Mouse (Mus musculus) stomach, embryonic 15.5 days (tissue): Measurements from ENCODE around the gene Npas4. TPM values are rescaled to one million over a fixed set of nuclear protein-coding genes. Genes with fewer than 3 reads are reported as not detected.

Experiments used
- ATAC-seq: fragments of 200-750 bp; cut with Nextera tagmentation; 2 replicates; pipeline ENCODE4 v1.8.0; 2017; ENCODE audit warnings: low read depth, moderate number of reproducible peaks, moderate TSS enrichment; ENCODE audit not compliant: insufficient read depth, low FRiP score
- H3K27ac ChIP-seq: fragments of 300-500 bp; sonication (generic); 2 replicates; pipeline ENCODE4 v1.5.1; 2015; ENCODE audit warnings: mild to moderate bottlenecking, inconsistent platforms
- H3K27me3 ChIP-seq: fragments of 300-500 bp; sonication (generic); replicated peaks from 2 replicates; pipeline ENCODE4 v1.6.1; 2015; ENCODE audit warnings: inconsistent platforms
- H3K36me3 ChIP-seq: fragments of 300-500 bp; sonication (generic); 2 replicates; pipeline ENCODE4 v1.6.1; 2015; ENCODE audit warnings: inconsistent platforms
- H3K4me1 ChIP-seq: fragments of 300-500 bp; sonication (generic); 2 replicates; pipeline ENCODE4 v1.6.1; 2015; ENCODE audit warnings: inconsistent platforms
- H3K4me2 ChIP-seq: fragments of 300-500 bp; sonication (generic); 2 replicates; pipeline ENCODE4 v1.6.1; 2015; ENCODE audit warnings: mild to moderate bottlenecking, inconsistent platforms
- H3K4me3 ChIP-seq: fragments of 300-500 bp; sonication (generic); replicated peaks from 2 replicates; pipeline ENCODE4 v1.5.1; 2015; ENCODE audit warnings: inconsistent platforms
- H3K9ac ChIP-seq: fragments of 300-500 bp; sonication (generic); 2 replicates; pipeline ENCODE4 v1.6.1; 2015; ENCODE audit warnings: inconsistent platforms
- H3K9me3 ChIP-seq: fragments of 300-500 bp; sonication (generic); 2 replicates; pipeline ENCODE4 v1.6.1; 2016; ENCODE audit warnings: inconsistent platforms
- WGBS: fragments of 180-500 bp; shearing (Covaris S2); methylation state at CpG from one replicate; pipeline ENCODE4 v1.1.7; 2015; 5-methylcytosine and 5-hydroxymethylcytosine counted together
- polyA plus RNA-seq: library from polyadenylated mRNA; unstranded; fragments of >200 nt; fragmentation: Nextera tagmentation; extraction: Ambion mirVana; gene quantifications from 2 replicates; pipeline ENCODE4 v1.2.1, GENCODE M21; 2015

The Npas4 gene
- polyA plus RNA-seq: 0.22 and 0.24 TPM in 2 replicates

DNA sequence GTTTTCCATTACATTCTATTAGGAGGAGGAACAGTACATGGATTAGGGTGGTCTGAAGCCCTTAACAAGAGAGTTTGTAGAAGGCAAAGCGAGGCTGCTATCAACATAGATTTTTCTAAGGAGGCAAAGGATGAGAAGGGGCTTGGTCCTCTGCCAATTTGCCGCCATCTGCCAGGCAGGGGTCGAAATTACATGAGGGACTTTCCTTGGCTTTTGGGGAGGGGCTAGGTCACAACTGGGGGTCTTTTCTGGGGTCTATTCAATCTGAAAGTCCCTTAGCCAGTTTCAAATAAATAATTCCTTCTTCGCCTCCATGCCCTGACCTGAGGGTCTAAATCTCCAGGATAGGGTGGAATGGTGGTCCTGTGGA is at the start of gene Npas4:
TSS of gene Npas4 (minus strand) at position 61 of the 370 bp plus-strand sequence.
- ATAC-seq: no peak
- no peaks in the 10 kb centered on the region for H3K9me3 ChIP-seq
- WGBS: 28% methylated on average over 4 of the region's 4 CpGs
- H3K36me3 ChIP-seq: no peaks in the 10 kb centered on the region
- no peak within 1 kb of the TSS for H3K27ac ChIP-seq
- H3K4me2 ChIP-seq: 0 out of 2 replicates have a peak within 1 kb of the TSS, but pooled peaks have one; percentile 6
- H3K27me3 ChIP-seq: peaks cover 34% of the 10 kb centered on the region
- no peak within 1 kb of the TSS; the same call in 1 of the 2 replicates for H3K4me3 ChIP-seq
- no peak within 1 kb of the TSS for H3K9ac ChIP-seq
- H3K4me1 ChIP-seq: peaks cover 11% of the 10 kb centered on the region; the same call in 1 of the 2 replicates

DNA sequence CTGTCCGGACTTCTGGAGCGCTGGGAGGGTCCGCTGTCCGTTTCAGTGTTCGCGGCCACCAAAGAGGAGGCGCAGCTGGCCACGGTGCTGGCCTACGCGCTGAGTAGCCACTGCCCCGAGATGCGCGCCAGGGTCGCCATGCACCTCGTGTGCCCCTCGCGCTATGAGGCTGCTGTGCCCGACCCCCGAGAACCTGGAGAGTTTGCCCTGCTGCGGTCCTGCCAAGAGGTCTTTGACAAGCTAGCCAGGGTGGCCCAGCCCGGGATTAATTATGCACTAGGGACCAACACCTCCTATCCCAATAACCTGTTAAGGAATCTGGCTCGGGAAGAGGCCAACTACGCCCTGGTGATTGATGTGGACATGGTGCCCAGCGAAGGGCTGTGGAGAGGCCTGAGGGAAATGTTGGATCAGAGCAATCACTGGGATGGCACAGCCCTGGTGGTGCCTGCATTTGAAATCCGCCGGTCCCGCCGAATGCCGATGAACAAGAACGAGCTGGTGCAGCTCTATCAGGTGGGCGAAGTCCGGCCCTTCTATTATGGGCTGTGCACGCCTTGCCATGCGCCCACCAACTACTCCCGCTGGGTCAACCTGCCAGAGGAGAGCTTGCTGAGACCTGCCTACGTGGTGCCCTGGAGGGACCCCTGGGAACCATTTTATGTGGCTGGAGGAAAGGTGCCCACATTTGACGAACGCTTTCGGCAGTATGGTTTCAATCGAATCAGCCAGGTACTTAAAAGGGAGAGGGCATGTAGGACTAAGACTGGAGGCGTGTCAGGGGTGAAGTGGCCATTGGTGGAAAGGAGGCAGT is 49.4 kb upstream of the Npas4 start:
- H3K9ac ChIP-seq: peak overlapping the region; percentile 88
- no peaks in the 10 kb centered on the region for H3K9me3 ChIP-seq
- H3K4me2 ChIP-seq: peak overlapping the region; percentile 98
- H3K27ac ChIP-seq: peak overlapping the region; percentile 82; the same call in 1 of the 2 replicates
- peak overlapping the region; percentile 64 for H3K4me3 ChIP-seq
- no peaks in the 10 kb centered on the region for H3K36me3 ChIP-seq
- WGBS: 14% methylated on average over 41 of the region's 41 CpGs
- ATAC-seq: 0 out of 2 replicates have a peak, but pooled peaks have one; percentile 1
- peaks cover 29% of the 10 kb centered on the region for H3K4me1 ChIP-seq
- no peaks in the 10 kb centered on the region for H3K27me3 ChIP-seq

DNA sequence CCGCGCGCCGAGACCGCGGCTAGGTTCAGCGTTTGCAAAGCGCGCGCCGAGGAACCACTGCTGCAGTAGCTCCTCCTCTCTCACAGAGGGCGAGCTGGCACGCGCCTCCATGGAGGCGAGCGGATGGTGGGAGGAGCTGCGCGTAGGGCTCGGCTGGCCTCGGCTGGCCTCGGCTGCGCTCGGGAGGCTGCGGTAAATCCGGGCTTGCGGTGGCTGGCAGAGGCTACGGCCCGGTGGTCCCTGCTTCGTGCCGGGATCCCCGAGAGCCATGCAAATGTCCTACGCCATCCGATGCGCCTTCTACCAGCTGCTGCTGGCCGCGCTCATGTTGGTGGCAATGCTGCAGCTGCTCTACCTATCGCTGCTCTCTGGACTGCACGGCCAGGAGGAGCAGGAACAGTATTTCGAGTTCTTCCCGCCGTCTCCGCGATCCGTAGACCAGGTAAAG is 48.6 kb upstream of the Npas4 start, which contains the start of the genes B4gat1 and AC124502.3:
TSS of gene B4gat1 (plus strand) at position 118 of the 448 bp plus-strand sequence.
TSS of gene AC124502.3 (plus strand) at position 183 of the 448 bp plus-strand sequence.
- H3K27ac ChIP-seq: peak within 1 kb of the TSS; percentile 82
- H3K9ac ChIP-seq: peak within 1 kb of the TSS; percentile 88
- H3K9me3 ChIP-seq: no peaks in the 10 kb centered on the region
- no peaks in the 10 kb centered on the region for H3K27me3 ChIP-seq
- ATAC-seq: peak; percentile 87
- peak within 1 kb of the TSS; percentile 98 for H3K4me2 ChIP-seq
- no peaks in the 10 kb centered on the region for H3K36me3 ChIP-seq
- H3K4me1 ChIP-seq: peaks cover 29% of the 10 kb centered on the region
- WGBS: under 1% methylated on average over 44 of the region's 44 CpGs
- H3K4me3 ChIP-seq: peak within 1 kb of the TSS; percentile 64

DNA sequence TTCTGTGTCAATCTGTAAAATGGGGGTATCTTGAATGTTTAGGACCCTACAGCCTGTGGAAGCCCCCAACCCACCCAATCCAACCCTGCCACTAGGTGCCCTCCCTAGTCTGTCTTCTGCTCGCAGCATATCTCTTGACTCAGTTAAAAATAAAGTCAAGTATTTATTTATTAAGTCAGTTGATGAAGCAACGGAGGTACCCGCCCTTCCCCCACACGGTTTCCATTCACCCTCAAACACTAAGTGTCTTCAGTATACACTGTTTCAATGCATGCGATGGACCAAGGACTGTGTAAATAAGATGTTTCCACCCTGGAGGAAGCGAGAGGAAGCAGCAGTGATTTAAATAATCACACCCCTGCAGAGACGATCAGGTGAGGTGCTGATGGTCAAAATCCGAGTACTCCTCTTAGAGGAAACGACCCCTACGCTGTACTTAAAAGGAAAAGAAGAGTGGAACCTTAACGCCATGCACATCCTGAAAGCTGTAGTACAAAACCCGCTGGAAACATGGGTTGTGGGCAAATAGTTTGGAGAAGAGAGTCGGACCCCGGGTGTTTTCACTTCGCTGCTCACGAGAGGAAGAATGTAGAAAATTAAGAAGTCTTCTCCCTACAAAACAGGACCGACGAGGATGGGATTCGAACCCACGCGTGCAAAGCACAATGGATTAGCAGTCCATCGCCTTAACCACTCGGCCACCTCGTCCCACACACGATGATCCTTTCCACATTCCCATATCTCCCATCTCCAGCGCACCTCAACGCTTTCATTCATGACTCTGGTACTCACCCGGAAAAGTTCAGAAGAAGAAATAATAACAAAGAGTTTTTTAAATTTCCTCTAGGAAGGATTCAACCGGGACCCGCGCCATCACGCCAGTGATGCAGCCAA is 47.8 kb upstream of the Npas4 start:
- no peaks in the 10 kb centered on the region for H3K9me3 ChIP-seq
- ATAC-seq: peak; percentile 33; the same call in 1 of the 2 replicates
- H3K36me3 ChIP-seq: no peaks in the 10 kb centered on the region
- 3% methylated on average over 32 of the region's 32 CpGs for WGBS
- H3K4me1 ChIP-seq: peaks cover 28% of the 10 kb centered on the region
- peak overlapping the region; percentile 98 for H3K4me2 ChIP-seq
- H3K27ac ChIP-seq: peak overlapping the region; percentile 82
- peak overlapping the region; percentile 64 for H3K4me3 ChIP-seq
- H3K9ac ChIP-seq: peak overlapping the region; percentile 88
- H3K27me3 ChIP-seq: no peaks in the 10 kb centered on the region

DNA sequence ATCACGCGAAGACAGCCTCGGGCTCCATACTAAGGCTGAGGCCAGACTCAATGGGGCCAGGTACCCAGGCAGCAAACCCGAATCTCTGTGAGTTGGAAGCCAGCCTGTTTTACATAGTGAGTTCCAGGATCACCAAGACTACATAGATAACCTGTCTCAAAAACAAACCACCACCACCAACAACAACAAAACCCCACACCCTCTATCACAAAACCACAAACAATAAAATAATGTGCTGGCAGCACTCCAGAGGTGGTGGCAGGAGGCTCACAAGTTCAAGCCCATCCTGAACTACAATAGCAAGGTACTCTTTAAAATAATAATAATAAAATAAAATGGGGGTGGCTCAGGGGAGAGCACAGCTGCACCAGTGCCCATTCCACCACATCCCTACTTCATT is 46.5 kb upstream of the Npas4 start:
- H3K4me1 ChIP-seq: peaks cover 21% of the 10 kb centered on the region
- H3K4me2 ChIP-seq: no peak overlapping the region
- 82% methylated on average over 4 of the region's 4 CpGs for WGBS
- ATAC-seq: no peak
- no peak overlapping the region for H3K27ac ChIP-seq
- no peak overlapping the region for H3K4me3 ChIP-seq
- H3K9me3 ChIP-seq: no peaks in the 10 kb centered on the region
- H3K27me3 ChIP-seq: no peaks in the 10 kb centered on the region
- H3K9ac ChIP-seq: no peak overlapping the region
- H3K36me3 ChIP-seq: no peaks in the 10 kb centered on the region

DNA sequence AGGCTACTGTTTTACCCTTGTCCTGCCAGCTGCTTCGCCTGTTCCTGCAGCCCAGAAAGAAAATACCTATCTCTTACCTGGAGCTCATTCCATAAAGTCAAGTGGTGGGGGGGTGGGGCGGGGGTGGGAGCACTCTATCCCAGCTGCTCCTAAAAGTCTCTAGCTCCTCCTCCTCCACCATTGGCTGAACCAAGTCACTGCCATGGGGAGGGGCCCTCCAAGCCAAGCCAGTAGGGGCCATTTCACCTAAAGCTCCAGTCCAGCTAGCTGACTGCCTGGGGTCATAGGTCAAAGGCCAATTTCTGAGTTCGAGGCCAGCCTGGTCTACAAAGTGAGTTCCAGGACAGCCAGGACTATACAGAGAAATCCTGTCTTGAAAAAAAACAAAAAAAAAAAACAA is 42.6 kb upstream of the Npas4 start:
- Histone ChIP-seq H3K27me3 (no peaks in the 10 kb centered on the region), H3K36me3 (no peaks in the 10 kb centered on the region; the same call in 1 of the 2 replicates), H3K9ac (no peak overlapping the region), H3K4me3 (no peak overlapping the region), H3K27ac (no peak overlapping the region), H3K4me2 (no peak overlapping the region), H3K4me1 (0 out of 2 replicates have a peak, but pooled peaks cover 2% of the 10 kb centered on the region), H3K9me3 (no peaks in the 10 kb centered on the region)
- WGBS: 75% methylated on average over 3 of the region's 3 CpGs
- ATAC-seq: no peak

DNA sequence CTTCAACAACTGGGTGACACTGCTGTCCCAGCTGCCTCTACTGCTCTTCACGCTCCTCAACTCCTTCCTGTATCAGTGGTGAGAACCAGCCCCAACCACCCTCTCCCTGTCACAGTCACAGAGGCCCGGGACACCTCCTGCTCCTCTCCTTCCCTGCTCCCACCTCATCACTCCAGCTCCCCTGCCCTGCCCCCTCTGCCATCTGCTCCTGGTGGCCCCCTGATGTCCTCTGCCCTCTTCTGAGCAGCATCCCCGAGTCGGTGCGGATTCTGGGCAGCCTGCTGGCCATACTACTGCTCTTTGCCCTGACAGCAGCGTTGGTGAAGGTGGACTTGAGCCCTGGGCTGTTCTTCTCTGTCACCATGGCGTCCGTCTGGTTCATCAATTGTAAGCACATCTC is 36.0 kb upstream of the Npas4 start:
- H3K4me2 ChIP-seq: no peak overlapping the region
- no peaks in the 10 kb centered on the region for H3K27me3 ChIP-seq
- H3K27ac ChIP-seq: no peak overlapping the region
- H3K9me3 ChIP-seq: no peaks in the 10 kb centered on the region
- no peak overlapping the region for H3K9ac ChIP-seq
- WGBS: 89% methylated on average over 8 of the region's 8 CpGs
- H3K4me1 ChIP-seq: peaks cover 8% of the 10 kb centered on the region; the same call in 1 of the 2 replicates
- no peaks in the 10 kb centered on the region; the same call in 1 of the 2 replicates for H3K36me3 ChIP-seq
- no peak overlapping the region for H3K4me3 ChIP-seq
- no peak for ATAC-seq

DNA sequence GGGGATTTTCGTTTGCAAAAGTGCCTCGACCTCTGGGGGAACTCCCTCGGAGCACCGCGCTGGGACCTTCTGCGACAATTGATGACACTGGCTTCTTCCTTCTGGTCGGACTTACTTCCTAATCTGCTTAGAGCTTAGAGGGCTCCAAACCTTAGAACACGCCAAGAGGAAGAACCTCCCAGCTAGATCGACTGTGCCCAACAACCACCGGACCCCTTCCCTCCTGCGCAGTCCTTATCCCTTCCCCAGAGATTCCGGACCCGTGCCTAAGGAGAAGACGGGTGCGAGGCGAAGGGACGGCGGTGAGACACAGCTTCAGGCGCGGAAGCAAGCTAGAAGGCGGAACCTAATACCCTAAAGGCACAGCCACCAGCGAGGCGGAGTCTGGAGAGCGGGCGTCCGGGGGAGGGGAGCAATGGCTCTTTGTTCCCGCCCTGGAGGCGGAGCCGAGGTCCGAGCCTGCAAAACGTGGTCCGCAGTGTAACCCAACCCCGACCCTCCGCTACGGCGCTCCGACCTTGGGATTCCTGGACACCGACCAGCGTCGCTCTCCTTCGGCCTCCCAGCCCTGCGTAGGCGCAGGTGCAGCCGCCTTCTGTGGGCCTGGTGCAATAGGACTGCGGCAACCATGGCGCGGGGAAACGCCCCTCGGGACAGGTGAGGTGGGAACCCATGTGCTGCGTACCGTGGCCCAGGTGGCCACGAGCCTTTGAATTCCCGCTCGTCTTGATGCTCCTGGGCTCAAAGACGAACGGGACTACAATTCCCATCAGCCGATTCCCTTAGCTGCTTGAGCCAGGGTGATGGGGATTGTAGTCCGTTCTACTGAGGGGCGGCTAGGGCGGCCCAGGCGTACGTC is 33.7 kb upstream of the Npas4 start, which contains the start of gene Slc29a2:
TSS of gene Slc29a2 (plus strand) at position 240 of the 859 bp plus-strand sequence.
- H3K4me1 ChIP-seq: peaks cover 8% of the 10 kb centered on the region; the same call in 1 of the 2 replicates
- peak within 1 kb of the TSS; percentile 74 for H3K27ac ChIP-seq
- WGBS: under 1% methylated on average over 59 of the region's 62 CpGs
- no peaks in the 10 kb centered on the region for H3K27me3 ChIP-seq
- H3K4me3 ChIP-seq: peak within 1 kb of the TSS; percentile 72
- peak; percentile 96 for ATAC-seq
- H3K36me3 ChIP-seq: no peaks in the 10 kb centered on the region; the same call in 1 of the 2 replicates
- H3K9me3 ChIP-seq: no peaks in the 10 kb centered on the region
- H3K9ac ChIP-seq: peak within 1 kb of the TSS; percentile 57
- H3K4me2 ChIP-seq: peak within 1 kb of the TSS; percentile 95

DNA sequence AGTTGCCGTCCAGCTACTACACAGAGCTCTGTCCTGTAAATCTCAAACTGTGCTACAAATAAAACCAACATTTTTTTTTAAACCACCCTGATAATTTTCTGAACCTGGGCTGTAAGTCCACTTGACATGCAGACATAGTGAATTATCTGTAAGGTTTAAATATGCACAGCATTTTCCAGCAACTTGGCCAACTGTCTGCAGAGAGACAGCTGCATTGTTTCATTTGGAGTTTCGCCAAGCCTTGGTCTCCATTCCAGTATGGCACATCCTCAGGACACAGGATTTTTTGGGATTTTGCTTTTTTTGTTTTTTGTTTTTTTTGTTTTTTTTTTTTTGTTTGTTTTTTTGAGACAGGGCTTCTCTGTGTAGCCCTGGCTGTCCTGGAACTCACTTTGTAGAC is 31.3 kb upstream of the Npas4 start:
- no peak for ATAC-seq
- Histone ChIP-seq H3K27ac (no peak overlapping the region), H3K4me2 (no peak overlapping the region), H3K9me3 (no peaks in the 10 kb centered on the region), H3K36me3 (no peaks in the 10 kb centered on the region), H3K9ac (no peak overlapping the region), H3K27me3 (no peaks in the 10 kb centered on the region), H3K4me1 (peaks cover 8% of the 10 kb centered on the region; the same call in 1 of the 2 replicates), H3K4me3 (no peak overlapping the region)
- WGBS: 78% methylated on average over 2 of the region's 2 CpGs

DNA sequence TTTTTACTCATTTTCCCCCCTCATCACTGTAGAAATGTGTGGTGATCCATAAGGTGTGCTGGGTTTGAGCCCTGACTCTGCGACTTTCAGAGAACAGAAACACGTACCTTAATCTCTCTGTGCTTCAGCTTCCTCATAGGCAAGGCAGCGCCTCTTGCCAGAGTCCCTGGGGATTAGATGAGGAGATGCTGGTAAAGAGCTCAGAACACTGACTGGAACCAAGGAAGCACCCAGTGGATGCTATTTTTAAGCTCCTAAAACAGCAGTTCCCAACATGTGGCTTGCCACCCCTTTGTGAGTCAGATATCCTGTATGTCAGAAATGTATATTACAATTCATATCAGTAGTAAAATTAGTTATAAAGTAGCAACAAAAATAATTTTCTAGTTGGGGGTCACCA is 28.1 kb upstream of the Npas4 start:
- no peak overlapping the region for H3K4me3 ChIP-seq
- H3K27ac ChIP-seq: no peak overlapping the region
- H3K9ac ChIP-seq: no peak overlapping the region
- H3K27me3 ChIP-seq: no peaks in the 10 kb centered on the region
- no peak overlapping the region for H3K4me2 ChIP-seq
- H3K36me3 ChIP-seq: no peaks in the 10 kb centered on the region
- no peaks in the 10 kb centered on the region for H3K9me3 ChIP-seq
- no peaks in the 10 kb centered on the region for H3K4me1 ChIP-seq
- no peak for ATAC-seq
- WGBS: 75% methylated on average over 3 of the region's 3 CpGs

DNA sequence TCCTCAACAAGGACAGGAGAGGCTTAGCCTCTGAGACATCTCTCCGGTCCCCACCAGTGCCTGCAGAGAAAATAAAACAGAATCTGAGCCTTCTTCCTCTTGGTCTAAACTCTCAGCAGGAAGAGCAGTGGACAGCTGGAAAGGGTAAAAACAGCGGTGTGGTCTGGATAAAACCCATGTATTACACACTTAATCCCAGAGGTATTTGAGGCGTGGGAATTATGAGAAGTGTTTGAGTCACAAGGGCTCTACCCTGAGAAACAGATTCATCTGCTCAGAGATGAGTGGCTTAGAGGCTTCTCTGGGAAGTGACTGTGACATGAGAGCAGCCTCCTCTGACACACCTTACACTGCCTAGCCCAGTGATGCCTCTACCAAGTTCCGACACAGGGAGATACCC is 27.5 kb upstream of the Npas4 start:
- WGBS: 69% methylated on average over 4 of the region's 4 CpGs
- Histone ChIP-seq H3K4me2 (no peak overlapping the region), H3K9ac (no peak overlapping the region), H3K27ac (no peak overlapping the region), H3K4me3 (no peak overlapping the region), H3K9me3 (no peaks in the 10 kb centered on the region), H3K4me1 (no peaks in the 10 kb centered on the region), H3K36me3 (no peaks in the 10 kb centered on the region), H3K27me3 (no peaks in the 10 kb centered on the region)
- no peak for ATAC-seq
